9 mouse cellular contexts compared by ENCODE assay signal in genomic region chr16:41510915-41511552, GRCm38 (mm10).
DNase-seq lines count a peak whose midpoint lies in the region; ATAC-seq lines count a peak whose summit lies in the region.
"Had no signal": no experiment of that assay in that cellular context is flagged by ENCODE, and none has a peak within 500 bp of the region (broad histone marks: within the 10 kb centered on the region; RNA-seq: fewer than 3 reads in every experiment).

No protein-coding gene starts in this region.

- no peak for DNase-seq in hindbrain, embryonic 10.5 days (ENCODE audit: low spot score)
- DNase-seq in adrenal gland, postnatal 36 days, result peak; percentile 14 to 18
- DNase-seq in natural killer cell, adult 2 months (ENCODE audit: low spot score in 2 of 2), result no peak
- no peak for DNase-seq in thymus, postnatal 10 days (ENCODE audit: low spot score in 2 of 2)

- H3K27ac ChIP-seq in hindbrain, embryonic 15.5 days (replicated peaks), result no peak overlapping the region
- no peak overlapping the region for H3K27ac ChIP-seq in hindbrain, embryonic 10.5 days
- H3K27ac ChIP-seq in forebrain, embryonic 13.5 days, result no peak overlapping the region
- no peak overlapping the region for H3K27ac ChIP-seq in limb, embryonic 13.5 days

- 49% methylated on average over 6 of the region's 6 CpGs for WGBS in hindbrain, embryonic 15.5 days
- WGBS in hindbrain, embryonic 10.5 days, result 71% methylated on average over 6 of the region's 6 CpGs
- WGBS in forebrain, embryonic 13.5 days, result 19% methylated on average over 6 of the region's 6 CpGs
- WGBS in limb, embryonic 13.5 days, result 9% methylated on average over 6 of the region's 6 CpGs

- H3K4me3 ChIP-seq in hindbrain, embryonic 15.5 days, result no peak overlapping the region
- no peak overlapping the region for H3K4me3 ChIP-seq in hindbrain, embryonic 10.5 days
- H3K4me3 ChIP-seq in forebrain, embryonic 13.5 days, result no peak overlapping the region
- H3K4me3 ChIP-seq in limb, embryonic 13.5 days, result no peak overlapping the region

- H3K4me2 ChIP-seq in hindbrain, embryonic 15.5 days, result no peak overlapping the region
- H3K4me2 ChIP-seq in forebrain, embryonic 13.5 days, result no peak overlapping the region; the same call in 1 of the 2 replicates
- H3K4me2 ChIP-seq in limb, embryonic 13.5 days (replicated peaks), result peak overlapping the region; percentile 28
- H3K4me2 ChIP-seq: liver, embryonic 11.5 days had no signal

- no peaks in the 10 kb centered on the region for H3K27me3 ChIP-seq in hindbrain, embryonic 15.5 days
- H3K27me3 ChIP-seq in hindbrain, embryonic 10.5 days (ENCODE audit: insufficient read depth, poor library complexity, severe bottlenecking), result no peaks in the 10 kb centered on the region
- H3K27me3 ChIP-seq in forebrain, embryonic 13.5 days, result no peaks in the 10 kb centered on the region
- H3K27me3 ChIP-seq in limb, embryonic 13.5 days, result peaks cover 13% of the 10 kb centered on the region; the same call in 1 of the 2 replicates

- no peak overlapping the region for H3K9ac ChIP-seq in hindbrain, embryonic 15.5 days
- no peak overlapping the region for H3K9ac ChIP-seq in forebrain, embryonic 13.5 days
- H3K9ac ChIP-seq in limb, embryonic 13.5 days, result no peak overlapping the region

- peaks cover 9% of the 10 kb centered on the region for H3K4me1 ChIP-seq in hindbrain, embryonic 15.5 days (replicated peaks)
- H3K4me1 ChIP-seq in hindbrain, embryonic 10.5 days (replicated peaks), result 0 out of 2 replicates have a peak, but pooled peaks cover 5% of the 10 kb centered on the region
- H3K4me1 ChIP-seq in forebrain, embryonic 13.5 days, result peaks cover 10% of the 10 kb centered on the region
- H3K4me1 ChIP-seq in limb, embryonic 13.5 days, result peaks cover 9% of the 10 kb centered on the region

- H3K9me3 ChIP-seq in hindbrain, embryonic 15.5 days, result no peaks in the 10 kb centered on the region
- no peaks in the 10 kb centered on the region for H3K9me3 ChIP-seq in hindbrain, embryonic 10.5 days
- H3K9me3 ChIP-seq in forebrain, embryonic 13.5 days (replicated peaks), result no peaks in the 10 kb centered on the region
- no peaks in the 10 kb centered on the region for H3K9me3 ChIP-seq in limb, embryonic 13.5 days

- H3K36me3 ChIP-seq in hindbrain, embryonic 15.5 days, result no peaks in the 10 kb centered on the region
- H3K36me3 ChIP-seq in hindbrain, embryonic 10.5 days, result no peaks in the 10 kb centered on the region
- H3K36me3 ChIP-seq in forebrain, embryonic 13.5 days (ENCODE audit: poor library complexity, severe bottlenecking), result no peaks in the 10 kb centered on the region
- no peaks in the 10 kb centered on the region for H3K36me3 ChIP-seq in limb, embryonic 13.5 days
- H3K36me3 ChIP-seq: G1E had no signal

- 0 out of 2 replicates have a peak, but pooled peaks have one; percentile 23 for ATAC-seq in hindbrain, embryonic 15.5 days (ENCODE audit: low FRiP score, low read depth)
- ATAC-seq in forebrain, embryonic 13.5 days, result peak; percentile 69
- ATAC-seq in limb, embryonic 13.5 days (ENCODE audit: low FRiP score, low read depth), result peak; percentile 78; the same call in 1 of the 2 replicates

Comparison
In these comparisons a context has a peak if more than half of its experiments do, and no peak if none do; other contexts are left out.
1. ATAC-seq: peak in every context shown above with its lines; median percentile 78 in limb, embryonic 13.5 days; 69 in forebrain, embryonic 13.5 days; 23 in hindbrain, embryonic 15.5 days.
2. DNase-seq: peak in adrenal gland, postnatal 36 days (2 of 2); none in hindbrain, embryonic 10.5 days (single experiment), natural killer cell, adult 2 months (0 of 2) and thymus, postnatal 10 days (0 of 2).